ENCODE assay signal across 10 mouse cellular contexts in the genomic region with DNA sequence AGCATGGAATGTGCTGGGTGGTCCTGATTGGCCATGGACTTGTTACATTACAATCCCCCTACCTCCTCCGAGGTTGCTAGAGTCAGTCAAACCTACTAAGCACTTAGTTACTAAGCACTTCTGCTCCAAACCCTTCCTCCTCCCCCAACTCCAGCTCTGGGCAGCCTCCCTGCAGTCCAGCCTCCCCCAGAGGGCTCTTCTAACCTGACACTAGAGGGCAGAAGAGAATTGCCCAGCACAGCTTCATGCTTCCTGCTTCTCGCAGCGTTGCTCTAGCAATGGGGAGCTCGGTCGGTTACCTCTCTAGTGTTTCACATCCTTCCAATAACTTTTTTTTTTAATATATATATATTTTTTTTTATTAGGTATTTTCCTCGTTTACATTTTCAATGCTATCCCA. TPM values are rescaled to one million over a fixed set of nuclear protein-coding genes. Genes with fewer than 3 reads are reported as not detected.
DNase-seq lines count a peak whose midpoint lies in the region; ATAC-seq and TF ChIP-seq lines count a peak whose summit lies in the region.
"Had no signal": no experiment of that assay in that cellular context is flagged by ENCODE, and none has a peak within 500 bp of the region (broad histone marks: within the 10 kb centered on the region; RNA-seq: fewer than 3 reads in every experiment).

No protein-coding gene starts in this region.

- H3K4me3 ChIP-seq in kidney, adult 2 months (ENCODE audit: insufficient read depth, low read depth, low read length) = no peak overlapping the region
- H3K4me3 ChIP-seq in CH12.LX (replicated peaks in 1 of 3; ENCODE audit: low read depth in 2 of 3, low read length in 2 of 3, poor library complexity in 1 of 3) = no peak overlapping the region
- no peak overlapping the region for H3K4me3 ChIP-seq in heart, embryonic 15.5 days
- no peak overlapping the region for H3K4me3 ChIP-seq in forebrain, embryonic 15.5 days
- H3K4me3 ChIP-seq: midbrain, embryonic 10.5 days had no signal

- peaks cover 3% of the 10 kb centered on the region for H3K4me1 ChIP-seq in kidney, adult 2 months (ENCODE audit: control insufficient read depth, insufficient read depth, low read length)
- H3K4me1 ChIP-seq in CH12.LX (ENCODE audit: control insufficient read depth in 1 of 2, insufficient read depth in 2 of 2) = peaks cover 6 to 52% of the 10 kb centered on the region in 2 experiments
- H3K4me1 ChIP-seq in heart, embryonic 15.5 days (replicated peaks) = peaks cover 76% of the 10 kb centered on the region
- peaks cover 19% of the 10 kb centered on the region for H3K4me1 ChIP-seq in forebrain, embryonic 15.5 days

- H3K4me2 ChIP-seq in CH12.LX (ENCODE audit: insufficient read depth, low read depth, poor library complexity, severe bottlenecking) = no peak overlapping the region
- H3K4me2 ChIP-seq in heart, embryonic 15.5 days = no peak overlapping the region
- H3K4me2 ChIP-seq in forebrain, embryonic 15.5 days (replicated peaks) = no peak overlapping the region

- no peaks in the 10 kb centered on the region for H3K36me3 ChIP-seq in kidney, adult 2 months (ENCODE audit: control insufficient read depth, insufficient read depth, low read length)
- H3K36me3 ChIP-seq in CH12.LX (replicated peaks in 1 of 2; ENCODE audit: control insufficient read depth in 1 of 2, insufficient read depth in 1 of 2, low read length in 1 of 2) = no peaks in the 10 kb centered on the region
- no peaks in the 10 kb centered on the region for H3K36me3 ChIP-seq in heart, embryonic 15.5 days
- no peaks in the 10 kb centered on the region for H3K36me3 ChIP-seq in forebrain, embryonic 15.5 days
- H3K36me3 ChIP-seq: midbrain, embryonic 10.5 days had no signal

- in situ Hi-C loops in CH12.LX (cut with MboI; ENCODE audit: low pct_ligation_motif_present, low pct_unique_long_range_greater_than_20kb, low sequenced_read_pairs) = no loop called here

- no peak for TF ChIP-seq EP300 in CH12.LX (IDR thresholded peaks at IDR 0.05; ENCODE audit: low read length)

- WGBS in kidney, adult 2 months = 53% methylated on average over 6 of the region's 6 CpGs
- WGBS in heart, embryonic 15.5 days = 64% methylated on average over 6 of the region's 6 CpGs
- WGBS in forebrain, embryonic 15.5 days = 83% methylated on average over 6 of the region's 6 CpGs

- H3K27me3 ChIP-seq in kidney, adult 2 months (replicated peaks; ENCODE audit: control insufficient read depth, insufficient read depth, low read length) = no peaks in the 10 kb centered on the region
- H3K27me3 ChIP-seq in CH12.LX (replicated peaks) = no peaks in the 10 kb centered on the region
- no peaks in the 10 kb centered on the region for H3K27me3 ChIP-seq in heart, embryonic 15.5 days
- no peaks in the 10 kb centered on the region for H3K27me3 ChIP-seq in forebrain, embryonic 15.5 days

- H3K9ac ChIP-seq in CH12.LX (ENCODE audit: insufficient read depth, low read depth) = no peak overlapping the region
- H3K9ac ChIP-seq in heart, embryonic 15.5 days = no peak overlapping the region
- no peak overlapping the region for H3K9ac ChIP-seq in forebrain, embryonic 15.5 days (replicated peaks)

- TF ChIP-seq RAD21 in CH12.LX (IDR thresholded peaks at IDR 0.05; ENCODE audit: low read depth, low read length) = peak; percentile 80

- H3K79me2 ChIP-seq in CH12.LX (replicated peaks; ENCODE audit: control insufficient read depth, extremely low read depth, insufficient read depth, poor library complexity, severe bottlenecking) = no peaks in the 10 kb centered on the region

- dilution Hi-C loops in CH12.LX (cut with MboI; ENCODE audit: extremely low pct_ligation_motif_present, extremely low pct_unique_long_range_greater_than_20kb, low sequenced_read_pairs) = no loop called here

- no peak overlapping the region for H3K27ac ChIP-seq in kidney, adult 2 months (ENCODE audit: insufficient read depth, low read depth, low read length)
- H3K27ac ChIP-seq in CH12.LX (ENCODE audit: insufficient read depth, low read depth) = no peak overlapping the region
- peak overlapping the region; percentile 81 for H3K27ac ChIP-seq in heart, embryonic 15.5 days
- no peak overlapping the region for H3K27ac ChIP-seq in forebrain, embryonic 15.5 days (replicated peaks)
- H3K27ac ChIP-seq: midbrain, embryonic 10.5 days had no signal

- peak; percentile 83 for TF ChIP-seq CTCF in kidney, adult 2 months (conservative IDR thresholded peaks at IDR 0.05; ENCODE audit: insufficient read depth, insufficient read length, low read depth, low read length)
- TF ChIP-seq CTCF in CH12.LX (conservative IDR thresholded peaks at IDR 0.05 in 1 of 2, IDR thresholded peaks at IDR 0.05 in 1 of 2; ENCODE audit: low read depth in 2 of 2, low read length in 2 of 2) = peak in 1 of 2 experiments; percentile 85; a peak in 3 of 4 replicates

- peak; percentile 56 for DNase-seq in kidney, adult 2 months
- DNase-seq in kidney, postnatal 4 days = no peak
- peak; percentile 60 for DNase-seq in CH12.LX (ENCODE audit: extremely low read depth)
- peak; percentile 65 to 66 for DNase-seq in natural killer cell, adult 2 months (ENCODE audit: low spot score in 2 of 2)
- no peak for DNase-seq in left cerebral cortex, adult 9 months (ENCODE audit: low spot score in 2 of 2)
- DNase-seq in frontal cortex, postnatal 14 days (ENCODE audit: low spot score in 2 of 2) = no peak
- DNase-seq: gastrocnemius, postnatal 25 days had no signal

- peaks cover 2% of the 10 kb centered on the region for H3K9me3 ChIP-seq in CH12.LX (replicated peaks; ENCODE audit: low read length)
- no peaks in the 10 kb centered on the region for H3K9me3 ChIP-seq in heart, embryonic 15.5 days (replicated peaks)
- H3K9me3 ChIP-seq in forebrain, embryonic 15.5 days = no peaks in the 10 kb centered on the region
- H3K9me3 ChIP-seq: midbrain, embryonic 10.5 days had no signal

- no peak for ATAC-seq in heart, embryonic 15.5 days (replicated peaks; ENCODE audit: insufficient number of reproducible peaks, insufficient read depth, low FRiP score, low read depth)
- no peak for ATAC-seq in forebrain, embryonic 15.5 days (replicated peaks)

- TF ChIP-seq POLR2A in kidney, adult 2 months (IDR thresholded peaks at IDR 0.05; ENCODE audit: low read depth, low read length) = no peak
- TF ChIP-seq POLR2A in CH12.LX (IDR thresholded peaks at IDR 0.05; ENCODE audit: low read depth, low read length) = no peak

TF ChIP-seq in CH12.LX, 34 proteins besides CTCF, POLR2A, EP300 and RAD21:
- TF ChIP-seq SMC3 (IDR thresholded peaks at IDR 0.05; ENCODE audit: low read depth, low read length) = peak; percentile 84
- TF ChIP-seq IRF4 (IDR thresholded peaks at IDR 0.05; ENCODE audit: low read depth, low read length) = no peak
- TF ChIP-seq ELF1 (IDR thresholded peaks at IDR 0.05; ENCODE audit: low read depth, low read length) = peak; percentile 60
- TF ChIP-seq CHD1 (IDR thresholded peaks at IDR 0.05; ENCODE audit: low read depth, low read length) = no peak
- TF ChIP-seq MEF2A (IDR thresholded peaks at IDR 0.05; ENCODE audit: borderline replicate concordance, low read depth, low read length) = no peak
- TF ChIP-seq TCF12 (IDR thresholded peaks at IDR 0.05; ENCODE audit: low read depth, low read length) = no peak
- TF ChIP-seq HCFC1 (IDR thresholded peaks at IDR 0.05; ENCODE audit: low read depth, low read length) = no peak
- TF ChIP-seq NELFE (IDR thresholded peaks at IDR 0.05; ENCODE audit: low read depth, low read length) = no peak
- no peak for TF ChIP-seq JUN (IDR thresholded peaks at IDR 0.05; ENCODE audit: insufficient read depth, low read depth, low read length)
- TF ChIP-seq E2F4 (IDR thresholded peaks at IDR 0.05; ENCODE audit: insufficient replicate concordance, low read depth, low read length) = no peak
- TF ChIP-seq RCOR1 (conservative IDR thresholded peaks at IDR 0.05; ENCODE audit: low read depth, low read length) = no peak

RNA-seq across cellular contexts. Expression of a gene that starts 39.5 kb away (rescaled TPM):
- 9.4 and 11.4 TPM in 2 replicates for polyA plus RNA-seq in kidney, adult 2 months (2012; rRNA removed)
- total RNA-seq in CH12.LX (2012; rRNA removed) (19.1 and 22.8 TPM in 2 replicates), CH12.LX (2014; rRNA removed) (16.9 and 17.2 TPM in 2 replicates)
- 30.5 and 31.7 TPM in 2 replicates for polyA plus RNA-seq in CH12.LX (2012; ENCODE audit: insufficient read length, low read depth)
- 136 and 149 TPM in 2 replicates for polyA plus RNA-seq in heart, embryonic 15.5 days (2015; fragmentation: Nextera tagmentation; extraction: Ambion mirVana)
- 37.5 and 38.3 TPM in 2 replicates for polyA plus RNA-seq in forebrain, embryonic 15.5 days (2015; fragmentation: Nextera tagmentation; extraction: Ambion mirVana)

Comparison
In these comparisons a context has a peak if more than half of its experiments do, and no peak if none do; other contexts are left out.
1. DNase-seq: peak in kidney, adult 2 months (single experiment), CH12.LX (single experiment) and natural killer cell, adult 2 months (2 of 2); none in kidney, postnatal 4 days (0 of 2), left cerebral cortex, adult 9 months (0 of 2) and frontal cortex, postnatal 14 days (0 of 2).